Mouse (Mus musculus) stomach, embryonic 15.5 days (tissue): ENCODE measurements around the gene Nlrp4c. TPM values are rescaled to one million over a fixed set of nuclear protein-coding genes. Genes with fewer than 3 reads are reported as not detected.
"Not testable (repeated sequence)": the region's sequence is repeated elsewhere in the genome, so short reads cannot be mapped to it uniquely, and the experiment has no call there.

Experiments used
- ATAC-seq: fragments of 200-750 bp; cut with Nextera tagmentation; 2 replicates; pipeline ENCODE4 v1.8.0; 2017; ENCODE audit warnings: low read depth, moderate number of reproducible peaks, moderate TSS enrichment; ENCODE audit not compliant: insufficient read depth, low FRiP score
- H3K27ac ChIP-seq: fragments of 300-500 bp; sonication (generic); 2 replicates; pipeline ENCODE4 v1.5.1; 2015; ENCODE audit warnings: mild to moderate bottlenecking, inconsistent platforms
- H3K27me3 ChIP-seq: fragments of 300-500 bp; sonication (generic); replicated peaks from 2 replicates; pipeline ENCODE4 v1.6.1; 2015; ENCODE audit warnings: inconsistent platforms
- H3K36me3 ChIP-seq: fragments of 300-500 bp; sonication (generic); 2 replicates; pipeline ENCODE4 v1.6.1; 2015; ENCODE audit warnings: inconsistent platforms
- H3K4me1 ChIP-seq: fragments of 300-500 bp; sonication (generic); 2 replicates; pipeline ENCODE4 v1.6.1; 2015; ENCODE audit warnings: inconsistent platforms
- H3K4me2 ChIP-seq: fragments of 300-500 bp; sonication (generic); 2 replicates; pipeline ENCODE4 v1.6.1; 2015; ENCODE audit warnings: mild to moderate bottlenecking, inconsistent platforms
- H3K4me3 ChIP-seq: fragments of 300-500 bp; sonication (generic); replicated peaks from 2 replicates; pipeline ENCODE4 v1.5.1; 2015; ENCODE audit warnings: inconsistent platforms
- H3K9ac ChIP-seq: fragments of 300-500 bp; sonication (generic); 2 replicates; pipeline ENCODE4 v1.6.1; 2015; ENCODE audit warnings: inconsistent platforms
- H3K9me3 ChIP-seq: fragments of 300-500 bp; sonication (generic); 2 replicates; pipeline ENCODE4 v1.6.1; 2016; ENCODE audit warnings: inconsistent platforms
- WGBS: fragments of 180-500 bp; shearing (Covaris S2); methylation state at CpG from one replicate; pipeline ENCODE4 v1.1.7; 2015; 5-methylcytosine and 5-hydroxymethylcytosine counted together
- polyA plus RNA-seq: library from polyadenylated mRNA; unstranded; fragments of >200 nt; fragmentation: Nextera tagmentation; extraction: Ambion mirVana; gene quantifications from 2 replicates; pipeline ENCODE4 v1.2.1, GENCODE M21; 2015

Nlrp4c gene
- not detected in 2 replicates for polyA plus RNA-seq

DNA sequence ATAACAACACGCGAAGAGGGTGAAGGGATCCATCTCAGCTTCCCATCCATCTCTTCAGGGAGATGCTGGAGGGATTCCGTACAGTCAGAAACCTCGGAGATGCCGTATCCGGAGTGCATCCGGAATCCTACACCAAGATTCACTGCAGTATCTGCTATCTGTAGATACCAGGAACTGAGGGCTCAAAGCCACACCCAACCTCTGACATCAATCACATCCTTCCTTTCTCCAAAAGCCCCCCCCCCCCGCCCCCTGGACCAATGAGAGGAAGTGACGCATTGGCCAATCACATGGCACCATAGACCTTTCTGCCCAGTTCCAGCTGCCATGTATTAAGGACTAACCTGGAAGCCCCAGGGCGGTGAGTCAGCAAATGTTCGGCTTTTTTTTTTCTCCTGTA is at the start of gene Nlrp4c:
Gene Nlrp4c (plus strand): TSS at position 301 of the 400 bp plus-strand sequence.
- Histone ChIP-seq H3K27ac (no peak within 1 kb of the TSS), H3K9ac (no peak within 1 kb of the TSS), H3K4me1 (no peaks in the 10 kb centered on the region), H3K27me3 (no peaks in the 10 kb centered on the region), H3K9me3 (no peaks in the 10 kb centered on the region), H3K4me3 (no peak within 1 kb of the TSS), H3K36me3 (no peaks in the 10 kb centered on the region), H3K4me2 (no peak within 1 kb of the TSS)
- 82% methylated on average over 11 of the region's 11 CpGs for WGBS
- ATAC-seq, result no peak

GRCm38 (mm10) chr7:6010910-6011309 is 34.1 kb upstream of the Nlrp4c start, which contains the start of gene Vmn1r65:
Gene Vmn1r65 (minus strand): TSS chr7:6011010.
- Histone ChIP-seq H3K9ac (no peak within 1 kb of the TSS), H3K27me3 (no peaks in the 10 kb centered on the region), H3K36me3 (no peaks in the 10 kb centered on the region), H3K4me2 (no peak within 1 kb of the TSS), H3K4me1 (no peaks in the 10 kb centered on the region), H3K9me3 (peaks cover 5% of the 10 kb centered on the region; the same call in 1 of the 2 replicates), H3K27ac (no peak within 1 kb of the TSS), H3K4me3 (no peak within 1 kb of the TSS)
- no peak for ATAC-seq
- 92% methylated on average over 1 of the region's 1 CpGs for WGBS

DNA sequence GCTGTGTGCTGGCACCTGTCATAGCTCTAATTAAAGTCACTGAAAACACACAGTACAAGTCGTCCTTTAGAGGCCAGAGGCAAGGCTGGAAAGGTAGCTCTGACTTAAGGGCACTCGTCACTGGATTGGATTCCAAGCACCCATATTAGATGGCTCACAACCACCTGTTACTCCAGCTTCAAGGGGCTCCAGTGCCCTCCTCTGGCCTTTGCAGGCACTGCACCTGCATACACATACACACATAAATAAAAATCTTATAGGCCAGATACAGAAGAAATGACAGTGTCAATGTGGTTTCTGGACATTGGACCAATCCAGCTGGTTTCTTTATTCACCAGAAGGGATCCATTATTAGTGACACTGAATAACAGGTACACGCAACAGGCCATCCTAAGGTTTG is 74.5 kb downstream of the Nlrp4c start:
- no peaks in the 10 kb centered on the region for H3K9me3 ChIP-seq
- no peak overlapping the region for H3K4me3 ChIP-seq
- WGBS, result 73% methylated on average over 3 of the region's 3 CpGs
- no peak for ATAC-seq
- H3K36me3 ChIP-seq, result no peaks in the 10 kb centered on the region
- H3K27ac ChIP-seq, result no peak overlapping the region
- no peaks in the 10 kb centered on the region for H3K27me3 ChIP-seq
- H3K4me1 ChIP-seq, result no peaks in the 10 kb centered on the region
- no peak overlapping the region for H3K9ac ChIP-seq
- no peak overlapping the region for H3K4me2 ChIP-seq

GRCm38 (mm10) chr7:6120104-6120503 is 75.1 kb downstream of the Nlrp4c start:
- not testable (repeated sequence) for H3K36me3 ChIP-seq, H3K27ac ChIP-seq, H3K4me1 ChIP-seq, ATAC-seq, H3K9ac ChIP-seq, H3K4me3 ChIP-seq, H3K4me2 ChIP-seq, H3K9me3 ChIP-seq, H3K27me3 ChIP-seq
- 77% methylated on average over 2 of the region's 2 CpGs for WGBS

DNA sequence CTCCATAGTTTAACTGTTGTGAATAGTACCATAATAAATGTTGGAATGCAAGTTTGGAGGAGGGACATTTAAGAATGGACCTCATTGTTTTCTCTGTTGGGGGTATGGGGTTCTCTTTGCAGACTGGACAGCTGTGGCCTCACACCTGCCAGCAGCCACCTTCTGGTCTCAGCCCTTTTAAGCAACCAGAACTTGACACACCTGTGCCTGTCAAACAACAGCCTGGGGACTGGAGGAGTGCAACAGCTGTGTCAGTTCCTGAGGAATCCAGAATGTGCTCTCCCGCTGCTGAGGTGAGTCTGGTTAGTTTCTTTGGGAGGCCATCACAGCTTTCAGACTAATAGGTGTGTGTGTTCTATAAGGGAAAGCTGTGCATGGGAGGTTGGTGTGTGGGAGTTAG is 76.2 kb downstream of the Nlrp4c start:
- H3K27me3 ChIP-seq, H3K4me1 ChIP-seq, H3K27ac ChIP-seq, H3K4me3 ChIP-seq, ATAC-seq, H3K9me3 ChIP-seq, H3K36me3 ChIP-seq, H3K9ac ChIP-seq, H3K4me2 ChIP-seq: not testable (repeated sequence)
- WGBS, result 43% methylated on average over 1 of the region's 1 CpGs

DNA sequence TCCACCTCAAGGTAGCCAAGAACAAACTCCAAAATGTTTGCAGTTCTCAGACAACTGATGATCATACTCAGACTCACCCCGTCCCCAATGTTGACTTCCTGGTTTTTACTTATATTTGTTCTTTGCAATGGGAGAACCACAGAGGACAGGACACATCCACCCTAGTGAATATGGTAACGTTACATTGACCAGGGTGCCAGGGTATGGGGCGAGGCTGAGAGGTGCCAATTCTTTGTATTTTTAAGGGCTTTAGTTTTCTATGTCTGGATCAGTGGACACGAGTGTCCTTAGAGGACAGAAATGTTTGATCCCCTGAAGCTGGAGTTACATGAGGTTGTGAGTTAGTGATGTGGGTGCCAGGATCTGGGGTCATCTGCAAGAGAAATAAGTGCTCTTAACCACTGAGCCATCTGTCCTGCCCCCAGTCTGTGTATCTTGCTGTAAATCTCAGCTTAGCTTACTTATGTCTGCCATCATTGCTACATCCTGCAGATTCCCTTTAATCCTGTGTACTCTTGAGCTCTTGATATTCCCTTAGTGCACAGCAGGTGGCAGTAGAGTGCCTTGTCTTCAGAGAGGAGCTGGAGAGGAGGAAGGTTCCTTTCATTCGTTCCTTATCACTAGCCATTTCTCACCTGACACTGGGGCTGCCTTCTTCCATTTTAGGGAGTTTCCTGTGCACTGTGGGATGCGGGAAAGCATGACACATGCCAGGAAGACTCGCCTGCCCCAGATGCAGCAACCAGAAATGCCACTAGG is 81.9 kb downstream of the Nlrp4c start:
- no peak overlapping the region for H3K27ac ChIP-seq
- ATAC-seq, result peak; percentile 51; the same call in 1 of the 2 replicates
- WGBS, result 31% methylated on average over 7 of the region's 7 CpGs

DNA sequence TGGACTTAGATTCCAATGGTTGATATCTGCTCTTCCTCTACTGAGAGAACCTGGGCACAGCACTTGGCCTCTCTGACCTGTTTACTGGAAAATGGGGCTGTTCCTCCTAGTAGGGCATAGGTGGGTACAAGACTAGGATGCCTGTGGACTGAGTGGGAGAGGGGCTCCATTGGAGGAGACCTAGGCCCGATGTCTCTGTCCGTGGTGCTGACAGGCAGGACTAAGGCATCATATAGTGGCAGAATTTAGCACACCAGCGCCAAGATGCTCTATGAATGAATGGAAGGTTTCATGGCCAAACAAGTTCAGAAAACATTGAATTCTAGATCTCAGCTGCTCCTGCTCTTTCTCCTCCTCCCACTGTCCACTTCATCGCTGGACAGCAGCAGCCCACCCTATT is 85.4 kb downstream of the Nlrp4c start:
- H3K9ac ChIP-seq, result no peak overlapping the region
- no peak for ATAC-seq
- no peak overlapping the region for H3K4me2 ChIP-seq
- no peaks in the 10 kb centered on the region for H3K27me3 ChIP-seq
- no peaks in the 10 kb centered on the region for H3K4me1 ChIP-seq
- H3K9me3 ChIP-seq, result no peaks in the 10 kb centered on the region
- H3K27ac ChIP-seq, result no peak overlapping the region
- no peak overlapping the region for H3K4me3 ChIP-seq
- 38% methylated on average over 4 of the region's 4 CpGs for WGBS
- H3K36me3 ChIP-seq, result peaks cover 27% of the 10 kb centered on the region

More for the DNA sequence above, 81.9 kb downstream of the Nlrp4c start:
- Histone ChIP-seq H3K36me3 (peaks cover 3% of the 10 kb centered on the region; the same call in 1 of the 2 replicates), H3K9me3 (no peaks in the 10 kb centered on the region), H3K9ac (no peak overlapping the region), H3K4me2 (no peak overlapping the region), H3K27me3 (no peaks in the 10 kb centered on the region), H3K4me3 (no peak overlapping the region), H3K4me1 (no peaks in the 10 kb centered on the region)

GRCm38 (mm10) chr7:6132646-6133045 is 87.7 kb downstream of the Nlrp4c start:
- 83% methylated on average over 30 of the region's 30 CpGs for WGBS
- no peaks in the 10 kb centered on the region for H3K27me3 ChIP-seq
- ATAC-seq, result no peak
- H3K4me2 ChIP-seq, result no peak overlapping the region
- H3K9ac ChIP-seq, result no peak overlapping the region
- H3K4me1 ChIP-seq, result no peaks in the 10 kb centered on the region
- no peak overlapping the region for H3K27ac ChIP-seq
- no peaks in the 10 kb centered on the region for H3K9me3 ChIP-seq
- peaks cover 27% of the 10 kb centered on the region for H3K36me3 ChIP-seq
- H3K4me3 ChIP-seq, result no peak overlapping the region

DNA sequence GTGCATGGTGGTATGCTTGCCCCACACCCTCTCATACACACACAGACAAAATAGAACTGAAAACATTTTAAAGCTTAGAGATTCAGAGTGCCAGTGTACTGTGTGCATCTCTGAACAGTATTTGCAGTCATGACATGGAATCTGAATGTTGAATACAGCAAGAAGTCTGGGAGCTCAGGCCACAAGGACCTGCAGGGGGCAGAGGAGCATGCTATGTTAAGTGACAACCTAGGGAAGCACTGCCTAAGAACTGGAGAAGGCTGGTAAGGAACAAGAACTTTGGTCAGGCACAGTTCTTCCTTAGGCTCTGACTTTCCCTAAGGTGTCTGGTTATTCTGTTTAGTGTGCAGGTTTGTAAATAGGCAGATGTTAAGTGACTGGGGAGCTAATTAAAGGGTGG is 91.5 kb downstream of the Nlrp4c start:
- ATAC-seq, result no peak
- H3K4me3 ChIP-seq, result no peak overlapping the region
- H3K4me1 ChIP-seq, result no peaks in the 10 kb centered on the region
- H3K9me3 ChIP-seq, result no peaks in the 10 kb centered on the region
- no peak overlapping the region for H3K27ac ChIP-seq
- peaks cover 34% of the 10 kb centered on the region for H3K36me3 ChIP-seq
- no peak overlapping the region for H3K4me2 ChIP-seq
- H3K9ac ChIP-seq, result no peak overlapping the region
- H3K27me3 ChIP-seq, result no peaks in the 10 kb centered on the region

GRCm38 (mm10) chr7:6139295-6139694 is 94.3 kb downstream of the Nlrp4c start:
- WGBS, result 55% methylated on average over 3 of the region's 3 CpGs
- Histone ChIP-seq H3K27me3 (no peaks in the 10 kb centered on the region), H3K9ac (no peak overlapping the region), H3K4me1 (0 out of 2 replicates have a peak, but pooled peaks cover 2% of the 10 kb centered on the region), H3K27ac (no peak overlapping the region), H3K36me3 (peaks cover 15% of the 10 kb centered on the region; the same call in 1 of the 2 replicates), H3K4me3 (no peak overlapping the region), H3K4me2 (no peak overlapping the region), H3K9me3 (no peaks in the 10 kb centered on the region)
- ATAC-seq, result no peak

GRCm38 (mm10) chr7:6143991-6144531 is 99.1 kb downstream of the Nlrp4c start:
- H3K4me3 ChIP-seq, result no peak overlapping the region
- H3K27me3 ChIP-seq, result no peaks in the 10 kb centered on the region
- H3K9me3 ChIP-seq, result no peaks in the 10 kb centered on the region
- no peak overlapping the region for H3K4me2 ChIP-seq
- no peak overlapping the region for H3K9ac ChIP-seq
- no peak for ATAC-seq
- no peak overlapping the region for H3K27ac ChIP-seq
- peaks cover 44% of the 10 kb centered on the region for H3K4me1 ChIP-seq
- H3K36me3 ChIP-seq, result peaks cover 11% of the 10 kb centered on the region; the same call in 1 of the 2 replicates
- WGBS, result 73% methylated on average over 2 of the region's 2 CpGs

- Histone ChIP-seq H3K27ac (peak overlapping the region; percentile 73; the same call in 1 of the 2 replicates), H3K4me2 (no peak overlapping the region), H3K9ac (no peak overlapping the region), H3K36me3 (peaks cover 7% of the 10 kb centered on the region; the same call in 1 of the 2 replicates), H3K9me3 (no peaks in the 10 kb centered on the region), H3K4me3 (no peak overlapping the region), H3K27me3 (no peaks in the 10 kb centered on the region), H3K4me1 (peaks cover 51% of the 10 kb centered on the region)
- no peak for ATAC-seq
- 76% methylated on average over 8 of the region's 8 CpGs for WGBS
Measured at GRCm38 (mm10) chr7:6145423-6146188, 100.6 kb downstream of the Nlrp4c start.
